Mouse (Mus musculus): ENCODE data around the gene Lrrc71. TPM values are rescaled to one million over a fixed set of nuclear protein-coding genes. Genes with fewer than 3 reads are reported as not detected.

Lrrc71 gene
- polyA plus RNA-seq, 1 experiment: 0.01 TPM

DNA sequence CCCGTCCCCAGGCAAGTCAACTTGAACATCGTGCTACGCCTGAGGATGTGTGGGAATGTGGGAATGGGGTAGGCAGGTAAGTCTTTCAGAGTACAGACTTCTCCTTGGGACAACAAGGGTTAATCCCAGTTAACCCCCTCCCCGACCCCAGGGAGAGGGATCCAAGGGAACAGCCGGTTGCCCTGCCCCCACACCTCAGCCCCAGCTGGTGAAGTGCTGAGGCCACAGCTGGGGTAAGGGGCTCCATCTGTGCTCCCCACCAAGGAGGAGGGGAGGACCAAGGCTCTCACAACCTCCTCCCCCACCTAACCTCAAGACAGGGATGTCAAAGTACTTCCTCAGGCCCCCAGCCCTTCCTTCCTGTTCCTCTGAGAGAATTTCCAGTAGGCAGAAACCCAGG, 41.3 kb upstream of the Lrrc71 start:
- no peak for TF ChIP-seq REST (IDR thresholded peaks at IDR 0.05; ENCODE audit: insufficient read depth, insufficient read length)
- TF ChIP-seq MYOG (IDR thresholded peaks at IDR 0.05; ENCODE audit: control insufficient read depth in 1 of 3, insufficient read depth in 1 of 3, insufficient read length in 2 of 3, low read depth in 2 of 3): no peak
- TF ChIP-seq TCF12 (IDR thresholded peaks at IDR 0.05; ENCODE audit: insufficient read depth, poor library complexity, severe bottlenecking): no peak
- TF ChIP-seq CEBPB (IDR thresholded peaks at IDR 0.05; ENCODE audit: insufficient read depth, poor library complexity, severe bottlenecking): no peak
- TF ChIP-seq POLR2A (IDR thresholded peaks at IDR 0.05; ENCODE audit: insufficient read length, low read depth): no peak
- no peak for TF ChIP-seq POLR2AphosphoS2 (IDR thresholded peaks at IDR 0.05; ENCODE audit: insufficient read length, low read depth)
- H3ac ChIP-seq (ENCODE audit: control insufficient read depth, insufficient read length): no peak overlapping the region
- no peak overlapping the region for H3K4me3 ChIP-seq
- no peaks in the 10 kb centered on the region for H3K36me3 ChIP-seq (ENCODE audit: control insufficient read depth, insufficient read depth)
- H3K79me2 ChIP-seq (ENCODE audit: control insufficient read depth, insufficient read depth): no peaks in the 10 kb centered on the region
- no peak overlapping the region for H3K4me2 ChIP-seq (ENCODE audit: low read depth)
- peaks cover 58% of the 10 kb centered on the region for H3K27me3 ChIP-seq (ENCODE audit: control insufficient read depth, insufficient read depth, insufficient read length)

DNA sequence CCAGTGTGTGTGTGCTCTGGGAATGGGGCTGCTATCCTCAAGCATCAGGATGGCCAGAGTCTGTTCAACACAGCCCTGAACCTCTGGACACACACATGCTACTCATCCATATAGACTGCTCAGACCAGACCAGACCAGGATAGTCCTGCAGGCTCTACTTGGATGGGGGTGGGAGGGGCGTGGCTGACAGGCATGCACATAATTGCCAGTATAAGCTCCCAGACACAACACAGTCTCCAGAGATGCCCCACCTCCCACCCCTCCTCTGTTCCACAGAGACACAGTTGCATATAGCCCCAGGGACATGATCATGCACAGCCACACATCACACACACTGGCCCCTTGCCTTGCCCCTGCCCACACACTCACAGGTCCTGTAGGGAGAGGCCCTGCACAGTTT, 40.8 kb upstream of the Lrrc71 start:
- no peaks in the 10 kb centered on the region for H3K36me3 ChIP-seq (ENCODE audit: control insufficient read depth, insufficient read depth)
- peaks cover 53% of the 10 kb centered on the region for H3K27me3 ChIP-seq (ENCODE audit: control insufficient read depth, insufficient read depth, insufficient read length)
- H3K79me2 ChIP-seq (ENCODE audit: control insufficient read depth, insufficient read depth): no peaks in the 10 kb centered on the region
- TF ChIP-seq TCF3 (IDR thresholded peaks at IDR 0.05; ENCODE audit: insufficient read length, low read depth) (no peak), MYOD1 (IDR thresholded peaks at IDR 0.05; ENCODE audit: control insufficient read depth in 1 of 3, insufficient read length in 2 of 3, low read depth in 2 of 3) (no peak), MAX (IDR thresholded peaks at IDR 0.05; ENCODE audit: low read depth) (no peak), USF1 (IDR thresholded peaks at IDR 0.05; ENCODE audit: low read depth) (no peak), SRF (IDR thresholded peaks at IDR 0.05; ENCODE audit: control insufficient read depth, insufficient read length, low read depth) (no peak), POLR2AphosphoS2 (IDR thresholded peaks at IDR 0.05; ENCODE audit: insufficient read length, low read depth) (no peak), MYOG (IDR thresholded peaks at IDR 0.05; ENCODE audit: control insufficient read depth in 1 of 3, insufficient read depth in 1 of 3, insufficient read length in 2 of 3, low read depth in 2 of 3) (no peak), POLR2A (IDR thresholded peaks at IDR 0.05; ENCODE audit: insufficient read length, low read depth) (no peak), TCF12 (IDR thresholded peaks at IDR 0.05; ENCODE audit: insufficient read depth, poor library complexity, severe bottlenecking) (no peak), REST (IDR thresholded peaks at IDR 0.05; ENCODE audit: insufficient read depth, insufficient read length) (no peak), E2F4 (IDR thresholded peaks at IDR 0.05; ENCODE audit: insufficient read depth) (no peak), CEBPB (IDR thresholded peaks at IDR 0.05; ENCODE audit: insufficient read depth, poor library complexity, severe bottlenecking) (no peak)
- no peak overlapping the region for H3K4me2 ChIP-seq (ENCODE audit: low read depth)
- no peak overlapping the region for H3ac ChIP-seq (ENCODE audit: control insufficient read depth, insufficient read length)
- no peak overlapping the region for H3K4me3 ChIP-seq

DNA sequence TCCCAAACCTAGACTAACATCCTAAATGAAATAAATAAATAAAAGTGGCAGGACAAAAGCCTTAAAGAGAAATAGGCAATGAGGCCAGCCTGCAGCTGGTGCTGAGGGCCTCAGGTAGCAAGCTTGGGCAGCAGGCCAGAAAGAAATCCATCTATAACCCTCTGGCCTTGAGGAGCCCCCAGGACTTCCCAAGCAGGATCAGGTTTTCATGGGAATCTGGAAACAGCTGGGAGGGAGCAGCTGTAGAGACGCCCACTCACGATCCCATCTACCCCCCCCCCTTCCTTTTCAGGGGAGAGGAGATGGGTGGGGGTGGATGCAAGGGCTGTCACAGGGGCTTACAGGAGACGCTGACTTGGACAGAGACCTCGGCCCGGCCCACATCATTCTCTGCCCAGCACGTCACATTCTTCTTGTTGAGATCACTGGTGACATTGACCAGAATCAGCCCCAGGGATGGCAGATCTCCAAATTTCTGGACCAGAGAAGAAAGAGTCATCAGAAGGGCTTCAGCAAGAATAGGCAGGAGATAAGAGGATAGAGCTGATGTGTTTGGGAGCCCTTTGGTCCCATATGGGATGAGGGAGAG, 37.3 kb upstream of the Lrrc71 start:
- H3K36me3 ChIP-seq (ENCODE audit: control insufficient read depth, insufficient read depth): no peaks in the 10 kb centered on the region
- H3K4me2 ChIP-seq (ENCODE audit: low read depth): no peak overlapping the region
- H3ac ChIP-seq (ENCODE audit: control insufficient read depth, insufficient read length): no peak overlapping the region
- peaks cover 62% of the 10 kb centered on the region for H3K27me3 ChIP-seq (ENCODE audit: control insufficient read depth, insufficient read depth, insufficient read length)
- H3K4me3 ChIP-seq: no peak overlapping the region
- TF ChIP-seq MYOD1 (IDR thresholded peaks at IDR 0.05; ENCODE audit: control insufficient read depth in 1 of 3, insufficient read length in 2 of 3, low read depth in 2 of 3): peak in 1 of 3 experiments; percentile 21
- TF ChIP-seq REST (IDR thresholded peaks at IDR 0.05; ENCODE audit: insufficient read depth, insufficient read length): no peak
- H3K79me2 ChIP-seq (ENCODE audit: control insufficient read depth, insufficient read depth): no peaks in the 10 kb centered on the region

DNA sequence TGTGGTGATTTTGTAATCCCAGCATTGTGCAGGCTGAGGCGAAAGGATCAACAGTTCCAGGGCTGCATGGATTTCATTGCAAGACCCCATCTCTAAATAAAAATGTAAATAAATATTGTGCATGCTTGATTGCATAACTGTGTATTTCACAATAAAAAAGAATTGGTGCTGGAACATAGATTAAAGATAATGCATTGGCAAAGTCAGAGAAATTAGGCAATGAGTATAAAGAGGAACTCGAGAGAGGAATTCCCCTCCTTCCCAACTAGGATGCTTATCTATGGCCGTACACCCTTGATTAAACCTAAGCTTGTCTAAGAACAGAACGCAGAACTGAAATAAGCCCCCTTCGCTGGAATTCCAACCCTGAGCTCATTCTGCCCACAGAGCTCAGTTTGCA, 36.7 kb upstream of the Lrrc71 start:
- TF ChIP-seq MYOG (IDR thresholded peaks at IDR 0.05; ENCODE audit: control insufficient read depth in 1 of 3, insufficient read depth in 1 of 3, insufficient read length in 2 of 3, low read depth in 2 of 3): no peak
- TF ChIP-seq REST (IDR thresholded peaks at IDR 0.05; ENCODE audit: insufficient read depth, insufficient read length): no peak
- no peak for TF ChIP-seq E2F4 (IDR thresholded peaks at IDR 0.05; ENCODE audit: insufficient read depth)
- TF ChIP-seq MYOD1 (IDR thresholded peaks at IDR 0.05; ENCODE audit: control insufficient read depth in 1 of 3, insufficient read length in 2 of 3, low read depth in 2 of 3): no peak
- no peak for TF ChIP-seq USF1 (IDR thresholded peaks at IDR 0.05; ENCODE audit: low read depth)
- no peak for TF ChIP-seq MAX (IDR thresholded peaks at IDR 0.05; ENCODE audit: low read depth)
- TF ChIP-seq SRF (IDR thresholded peaks at IDR 0.05; ENCODE audit: control insufficient read depth, insufficient read length, low read depth): no peak
- H3K27me3 ChIP-seq (ENCODE audit: control insufficient read depth, insufficient read depth, insufficient read length): peaks cover 62% of the 10 kb centered on the region
- H3ac ChIP-seq (ENCODE audit: control insufficient read depth, insufficient read length): no peak overlapping the region
- H3K4me2 ChIP-seq (ENCODE audit: low read depth): no peak overlapping the region
- H3K36me3 ChIP-seq (ENCODE audit: control insufficient read depth, insufficient read depth): no peaks in the 10 kb centered on the region
- no peak overlapping the region for H3K4me3 ChIP-seq
- no peaks in the 10 kb centered on the region for H3K79me2 ChIP-seq (ENCODE audit: control insufficient read depth, insufficient read depth)

DNA sequence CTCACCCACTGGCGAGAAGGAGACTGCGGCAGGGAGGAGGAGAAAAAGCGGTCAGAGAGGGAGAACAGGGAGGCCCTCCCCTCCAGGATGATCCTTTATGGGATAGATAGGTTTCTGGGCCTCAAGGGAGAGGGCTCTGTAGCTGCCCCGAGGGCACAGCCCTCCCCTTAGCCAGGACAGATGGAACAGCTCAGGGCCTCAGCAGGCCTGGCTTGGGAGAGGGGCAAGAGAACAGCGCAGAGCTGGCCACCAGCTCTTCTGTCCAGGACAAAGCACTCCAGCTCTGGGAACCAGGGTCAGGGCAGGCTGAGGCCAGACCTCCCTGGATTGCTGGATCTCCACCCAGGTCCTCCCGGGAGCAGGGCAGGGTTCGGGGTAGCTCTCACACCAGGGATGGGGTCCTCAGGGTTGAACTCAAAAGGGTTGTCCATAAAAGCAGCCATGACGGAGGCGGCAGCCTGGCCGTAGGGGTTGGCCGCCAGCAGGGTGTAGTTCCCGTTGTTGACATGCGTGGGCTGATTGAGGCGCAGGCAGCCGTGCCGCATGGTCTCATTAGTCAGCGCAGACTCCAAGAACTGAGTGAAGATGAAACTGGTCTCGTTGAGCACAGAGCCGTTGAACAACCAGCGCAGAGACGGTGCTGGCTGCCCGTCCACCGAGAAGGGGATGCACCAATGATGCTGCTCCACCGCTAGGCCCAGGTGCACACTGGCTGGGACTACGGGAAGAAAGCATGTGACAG, 35.0 kb upstream of the Lrrc71 start:
- Histone ChIP-seq H3ac (ENCODE audit: control insufficient read depth, insufficient read length) (no peak overlapping the region), H3K79me2 (ENCODE audit: control insufficient read depth, insufficient read depth) (no peaks in the 10 kb centered on the region), H3K27me3 (ENCODE audit: control insufficient read depth, insufficient read depth, insufficient read length) (peaks cover 62% of the 10 kb centered on the region), H3K4me2 (ENCODE audit: low read depth) (no peak overlapping the region), H3K4me3 (no peak overlapping the region), H3K36me3 (ENCODE audit: control insufficient read depth, insufficient read depth) (no peaks in the 10 kb centered on the region)
- no peak for TF ChIP-seq USF1 (IDR thresholded peaks at IDR 0.05; ENCODE audit: low read depth)
- no peak for TF ChIP-seq CEBPB (IDR thresholded peaks at IDR 0.05; ENCODE audit: insufficient read depth, poor library complexity, severe bottlenecking)
- no peak for TF ChIP-seq POLR2AphosphoS2 (IDR thresholded peaks at IDR 0.05; ENCODE audit: insufficient read length, low read depth)
- no peak for TF ChIP-seq MYOG (IDR thresholded peaks at IDR 0.05; ENCODE audit: control insufficient read depth in 1 of 3, insufficient read depth in 1 of 3, insufficient read length in 2 of 3, low read depth in 2 of 3)
- no peak for TF ChIP-seq E2F4 (IDR thresholded peaks at IDR 0.05; ENCODE audit: insufficient read depth)
